ENCODE assay signal across 10 mouse cellular contexts in genomic region chr17:3415580-3415979, GRCm38 (mm10).
DNase-seq lines count a peak whose midpoint lies in the region; ATAC-seq and TF ChIP-seq lines count a peak whose summit lies in the region.
"Had no signal": no experiment of that assay in that cellular context is flagged by ENCODE, and none has a peak within 500 bp of the region (broad histone marks: within the 10 kb centered on the region; RNA-seq: fewer than 3 reads in every experiment).

No protein-coding gene starts in this region.

- H3K27me3 ChIP-seq in lung, embryonic 16.5 days (ENCODE audit: control insufficient read depth, insufficient read depth, low read depth, low read length) = no peaks in the 10 kb centered on the region
- no peaks in the 10 kb centered on the region for H3K27me3 ChIP-seq in forebrain, postnatal 0 days (ENCODE audit: insufficient read depth, low read length)
- H3K27me3 ChIP-seq: limb, embryonic 15.5 days had no signal

- ATAC-seq in lung, embryonic 16.5 days (ENCODE audit: low read depth) = peak; percentile 85
- ATAC-seq in forebrain, postnatal 0 days = no peak

- peak overlapping the region; percentile 30; the same call in 1 of the 2 replicates for H3K27ac ChIP-seq in lung, embryonic 16.5 days (ENCODE audit: low read length)
- no peak overlapping the region for H3K27ac ChIP-seq in forebrain, postnatal 0 days (ENCODE audit: low read depth, low read length)
- H3K27ac ChIP-seq: heart, embryonic 13.5 days; limb, embryonic 15.5 days had no signal

- no peak overlapping the region for H3K4me2 ChIP-seq in lung, embryonic 16.5 days (ENCODE audit: low read depth, low read length)
- no peak overlapping the region for H3K4me2 ChIP-seq in forebrain, postnatal 0 days (ENCODE audit: low read depth)
- H3K4me2 ChIP-seq: heart, embryonic 13.5 days; limb, embryonic 15.5 days had no signal

- no peak for TF ChIP-seq CTCF in forebrain, postnatal 0 days (IDR thresholded peaks at IDR 0.05; ENCODE audit: low read depth)

- H3K4me1 ChIP-seq in lung, embryonic 16.5 days (replicated peaks; ENCODE audit: control insufficient read depth, insufficient read depth, low read length) = 0 out of 2 replicates have a peak, but pooled peaks cover 2% of the 10 kb centered on the region
- H3K4me1 ChIP-seq in forebrain, postnatal 0 days (ENCODE audit: insufficient read depth) = peaks cover 7% of the 10 kb centered on the region; the same call in 1 of the 2 replicates

- no peak overlapping the region for H3K9ac ChIP-seq in lung, embryonic 16.5 days (ENCODE audit: low read length)
- H3K9ac ChIP-seq in forebrain, postnatal 0 days = no peak overlapping the region
- H3K9ac ChIP-seq: heart, embryonic 13.5 days; limb, embryonic 15.5 days had no signal

- H3K36me3 ChIP-seq in lung, embryonic 16.5 days (ENCODE audit: control insufficient read depth, insufficient read depth, low read length) = no peaks in the 10 kb centered on the region
- no peaks in the 10 kb centered on the region for H3K36me3 ChIP-seq in forebrain, postnatal 0 days (ENCODE audit: insufficient read depth)
- H3K36me3 ChIP-seq: heart, embryonic 13.5 days had no signal

- no peak overlapping the region for H3K4me3 ChIP-seq in lung, embryonic 16.5 days (ENCODE audit: low read length)
- no peak overlapping the region for H3K4me3 ChIP-seq in forebrain, postnatal 0 days (ENCODE audit: low read depth, low read length)
- H3K4me3 ChIP-seq: heart, embryonic 13.5 days; limb, embryonic 15.5 days had no signal

- DNase-seq in layer of hippocampus, adult 11-12 months (ENCODE audit: low spot score) = peak; percentile 15
- no peak for DNase-seq in layer of hippocampus, adult 9-10 months (ENCODE audit: low spot score)
- peak; percentile 84 for DNase-seq in adrenal gland, postnatal 10 days
- DNase-seq in gastrocnemius, postnatal 25 days = peak; percentile 68
- DNase-seq in Muller cell, postnatal 12 days (ENCODE audit: inconsistent ontology term) = no peak
- DNase-seq in spleen, postnatal 14 days (ENCODE audit: low spot score in 2 of 2) = no peak
- DNase-seq in forebrain, postnatal 0 days = no peak

- 45% methylated on average over 3 of the region's 3 CpGs for WGBS in lung, embryonic 16.5 days
- WGBS in forebrain, postnatal 0 days = 73% methylated on average over 3 of the region's 3 CpGs

- no peaks in the 10 kb centered on the region for H3K9me3 ChIP-seq in lung, embryonic 16.5 days (ENCODE audit: control insufficient read depth, low read length)
- H3K9me3 ChIP-seq in forebrain, postnatal 0 days (ENCODE audit: low read length) = no peaks in the 10 kb centered on the region
- H3K9me3 ChIP-seq: heart, embryonic 13.5 days; limb, embryonic 15.5 days had no signal

Comparison
In these comparisons a context has a peak if more than half of its experiments do, and no peak if none do; other contexts are left out.
1. DNase-seq: peak in layer of hippocampus, adult 11-12 months (single experiment), adrenal gland, postnatal 10 days (single experiment) and gastrocnemius, postnatal 25 days (single experiment); none in layer of hippocampus, adult 9-10 months (single experiment), Muller cell, postnatal 12 days (single experiment), spleen, postnatal 14 days (0 of 2) and forebrain, postnatal 0 days (single experiment).